ENCODE assay signal across 23 mouse cellular contexts in the genomic region with DNA sequence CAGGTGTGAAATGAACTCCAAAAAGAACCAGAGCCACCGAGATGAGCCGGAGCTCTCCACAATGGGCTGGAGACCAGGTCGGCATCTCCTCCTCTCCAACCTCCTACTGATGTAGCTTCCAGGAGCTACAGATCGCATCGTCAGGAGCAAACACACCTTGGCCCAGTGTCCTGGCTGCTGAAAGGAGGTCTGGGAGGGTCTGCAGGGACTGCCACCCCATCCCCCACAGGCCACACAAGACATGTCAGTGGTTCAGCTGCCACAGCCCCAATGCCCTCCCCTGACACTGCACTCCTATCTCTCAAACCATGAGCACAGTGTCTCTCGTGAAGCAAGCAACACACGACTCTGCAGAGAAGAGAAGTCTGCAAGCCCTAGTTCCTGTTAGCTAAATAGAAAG.
"Had no signal": no experiment of that assay in that cellular context is flagged by ENCODE, and none has a peak within 500 bp of the region (broad histone marks: within the 10 kb centered on the region; RNA-seq: fewer than 3 reads in every experiment).

No protein-coding gene starts in this region.

- H3K4me1 ChIP-seq: heart, embryonic 13.5 days; heart, embryonic 15.5 days; hindbrain, embryonic 13.5 days; hindbrain, embryonic 15.5 days; kidney, embryonic 15.5 days; limb, embryonic 15.5 days had no signal

- H3K27me3 ChIP-seq: heart, embryonic 13.5 days; heart, embryonic 15.5 days; hindbrain, embryonic 13.5 days; hindbrain, embryonic 15.5 days; kidney, embryonic 15.5 days; limb, embryonic 13.5 days; limb, embryonic 15.5 days had no signal

- H3K9me3 ChIP-seq: heart, embryonic 13.5 days; heart, embryonic 15.5 days; hindbrain, embryonic 13.5 days; hindbrain, embryonic 15.5 days; kidney, embryonic 15.5 days; limb, embryonic 13.5 days; limb, embryonic 15.5 days had no signal

- ATAC-seq: hindbrain, postnatal 0 days; intestine, embryonic 16.5 days had no signal

- H3K4me3 ChIP-seq: heart, adult 2 months; heart, embryonic 13.5 days; heart, embryonic 15.5 days; hindbrain, embryonic 13.5 days; hindbrain, embryonic 15.5 days; kidney, embryonic 15.5 days; limb, embryonic 13.5 days; limb, embryonic 15.5 days had no signal

- H3K36me3 ChIP-seq: heart, embryonic 13.5 days; heart, embryonic 15.5 days; hindbrain, embryonic 13.5 days; hindbrain, embryonic 15.5 days; kidney, embryonic 15.5 days; limb, embryonic 13.5 days; limb, embryonic 15.5 days had no signal

- DNase-seq: gastrocnemius, postnatal 14 days; gastrocnemius, postnatal 36 days; heart, adult 11 months; heart, adult 2 months; heart, postnatal 14 days; heart, postnatal 36 days; kidney, adult 11 months; kidney, adult 2 months; kidney, adult 9 months; kidney, postnatal 14 days; kidney, postnatal 36 days; layer of hippocampus, adult 9-11 months; layer of hippocampus, postnatal 36 days; left cerebral cortex, postnatal 4 days had no signal
